Mouse (Mus musculus) limb, embryonic 14.5 days (tissue): ENCODE measurements around the gene Gm6377. TPM values are rescaled to one million over a fixed set of nuclear protein-coding genes. Genes with fewer than 3 reads are reported as not detected.

Experiments
- ATAC-seq: fragments of 200-750 bp; cut with Nextera tagmentation; 2 replicates; pipeline ENCODE4 v1.8.0; 2017; ENCODE audit warnings: low read depth, moderate number of reproducible peaks, moderate TSS enrichment; ENCODE audit not compliant: low FRiP score
- DNase-seq: peaks from one replicate; pipeline ENCODE4 v3.0.0-alpha.2; 2015; ENCODE audit warnings: low spot score
- H3K27ac ChIP-seq: fragments of 300-500 bp; sonication (generic); replicated peaks from 2 replicates; pipeline ENCODE4 v1.5.1; 2014; ENCODE audit warnings: low read depth, mild to moderate bottlenecking, low read length, moderate library complexity, mixed read lengths
- H3K27me3 ChIP-seq: fragments of 300-500 bp; sonication (generic); 2 replicates; pipeline ENCODE4 v1.6.1; 2014; ENCODE audit warnings: low read length, mixed read lengths; ENCODE audit not compliant: control insufficient read depth, insufficient read depth
- H3K36me3 ChIP-seq: fragments of 300-500 bp; sonication (generic); 2 replicates; pipeline ENCODE4 v1.6.1; 2014; ENCODE audit warnings: mild to moderate bottlenecking, low read length, moderate library complexity, mixed read lengths; ENCODE audit not compliant: control insufficient read depth, insufficient read depth
- H3K4me1 ChIP-seq: fragments of 300-500 bp; sonication (generic); 2 replicates; pipeline ENCODE4 v1.6.1; 2014; ENCODE audit warnings: antibody characterized with exemption, low read length, mixed read lengths; ENCODE audit not compliant: control insufficient read depth, insufficient read depth
- H3K4me2 ChIP-seq: fragments of 300-500 bp; sonication (generic); replicated peaks from 2 replicates; pipeline ENCODE4 v1.6.1; 2014; ENCODE audit warnings: low read depth, mild to moderate bottlenecking, low read length, moderate library complexity; ENCODE audit not compliant: severe bottlenecking
- H3K4me3 ChIP-seq: fragments of 300-500 bp; sonication (generic); replicated peaks from 2 replicates; pipeline ENCODE4 v1.5.1; 2014; ENCODE audit warnings: low read length
- H3K9ac ChIP-seq: fragments of 300-500 bp; sonication (generic); 2 replicates; pipeline ENCODE4 v1.6.1; 2014; ENCODE audit warnings: mild to moderate bottlenecking, low read depth, low read length, moderate library complexity; ENCODE audit not compliant: severe bottlenecking
- H3K9me3 ChIP-seq: fragments of 300-500 bp; sonication (generic); 2 replicates; pipeline ENCODE4 v1.6.1; 2016; ENCODE audit warnings: low read length; ENCODE audit not compliant: control insufficient read depth
- POLR2A ChIP-seq: fragments of 200-500 bp; IDR thresholded peaks from 2 replicates; pipeline ENCODE4 v1.8.0; 2012; ENCODE audit warnings: inconsistent platforms, mild to moderate bottlenecking, moderate library complexity, borderline replicate concordance; ENCODE audit not compliant: insufficient read depth, insufficient read length; ENCODE audit errors: extremely low read depth
- WGBS: fragments of 180-500 bp; shearing (Covaris S2); extraction: QIAGEN DNeasy Blood & Tissue Kit; methylation state at CpG from one replicate; pipeline ENCODE4 v1.1.7; 2014; 5-methylcytosine and 5-hydroxymethylcytosine counted together
- polyA plus RNA-seq, 2 experiments: library from polyadenylated mRNA; depleted of rRNA in 1 of 2; stranded (reverse) in 1 of 2; unstranded in 1 of 2; fragments of >200 nt; fragmentation: Nextera tagmentation in 1 of 2; extraction: Ambion mirVana in 1 of 2; gene quantifications; 2 replicates each; pipeline versions ENCODE4 v1.2.1 to v1.2.3; 2012 to 2014

Gm6377 gene
- polyA plus RNA-seq (2012; rRNA removed) (0.04 and 0.10 TPM in 2 replicates), polyA plus RNA-seq (2014; fragmentation: Nextera tagmentation; extraction: Ambion mirVana) (0.11 and 0.15 TPM in 2 replicates)

DNA sequence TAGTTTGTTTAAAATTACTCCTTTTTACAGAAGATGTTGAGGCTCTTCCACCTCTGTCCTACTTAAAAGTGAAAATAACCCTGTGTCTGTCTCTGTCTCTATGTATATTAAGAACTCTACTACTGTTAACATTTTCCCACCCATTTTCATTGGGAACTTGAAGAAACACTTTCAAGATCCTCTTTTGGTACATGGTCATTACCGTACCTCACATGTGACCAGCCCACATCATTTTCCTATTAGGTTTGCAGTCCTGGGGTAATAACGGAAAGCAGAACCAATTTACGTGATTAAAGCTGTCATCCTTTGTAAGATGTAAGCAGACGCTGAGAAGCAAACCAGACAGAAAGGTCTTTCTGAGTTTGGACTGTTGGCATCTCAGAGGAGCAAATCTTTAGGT, at the start of gene Gm6377:
Gene Gm6377 (plus strand): TSS at position 289 of the 400 bp plus-strand sequence.
- DNase-seq = no peak
- Histone ChIP-seq H3K27me3 (no peaks in the 10 kb centered on the region), H3K4me3 (no peak within 1 kb of the TSS), H3K9ac (no peak within 1 kb of the TSS), H3K36me3 (no peaks in the 10 kb centered on the region), H3K4me2 (no peak within 1 kb of the TSS), H3K4me1 (no peaks in the 10 kb centered on the region), H3K9me3 (no peaks in the 10 kb centered on the region), H3K27ac (no peak within 1 kb of the TSS)
- no peak for ATAC-seq
- WGBS = 53% methylated on average over 4 of the region's 4 CpGs
- TF ChIP-seq POLR2A = no peak

DNA sequence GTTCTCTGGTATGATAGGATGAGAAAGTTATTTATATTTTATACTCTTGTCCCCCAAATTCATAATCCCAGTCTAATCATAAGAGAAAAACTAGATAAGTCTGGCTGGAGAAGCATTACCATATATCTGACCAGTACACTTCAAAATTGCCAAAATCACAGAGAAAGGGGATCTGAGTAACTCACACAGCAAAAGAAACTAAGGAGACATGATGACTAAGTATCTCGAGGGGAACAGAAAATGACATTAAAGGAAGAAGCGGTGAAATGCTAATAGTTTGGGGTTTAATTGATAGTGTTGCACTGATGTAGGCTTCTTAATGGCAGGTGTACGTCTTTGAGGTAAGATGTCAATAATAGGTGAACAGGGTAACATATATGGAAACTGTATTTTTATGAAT, 49.4 kb upstream of the Gm6377 start:
- ATAC-seq = no peak
- no peak overlapping the region for H3K27ac ChIP-seq
- no peak for TF ChIP-seq POLR2A
- no peaks in the 10 kb centered on the region for H3K4me1 ChIP-seq
- no peak overlapping the region for H3K4me3 ChIP-seq
- no peak for DNase-seq
- no peaks in the 10 kb centered on the region for H3K36me3 ChIP-seq
- no peak overlapping the region for H3K4me2 ChIP-seq
- no peak overlapping the region for H3K9ac ChIP-seq
- H3K27me3 ChIP-seq = no peaks in the 10 kb centered on the region
- 90% methylated on average over 3 of the region's 3 CpGs for WGBS
- no peaks in the 10 kb centered on the region for H3K9me3 ChIP-seq

GRCm38 (mm10) chrX:109151228-109151627, 45.3 kb upstream of the Gm6377 start:
- no peak overlapping the region for H3K4me3 ChIP-seq
- 79% methylated on average over 2 of the region's 2 CpGs for WGBS
- no peak overlapping the region for H3K4me2 ChIP-seq
- no peaks in the 10 kb centered on the region for H3K4me1 ChIP-seq
- no peak for TF ChIP-seq POLR2A
- H3K27me3 ChIP-seq = no peaks in the 10 kb centered on the region
- H3K27ac ChIP-seq = no peak overlapping the region
- ATAC-seq (no peak), DNase-seq (no peak)
- no peaks in the 10 kb centered on the region for H3K36me3 ChIP-seq
- H3K9ac ChIP-seq = no peak overlapping the region
- H3K9me3 ChIP-seq = no peaks in the 10 kb centered on the region

DNA sequence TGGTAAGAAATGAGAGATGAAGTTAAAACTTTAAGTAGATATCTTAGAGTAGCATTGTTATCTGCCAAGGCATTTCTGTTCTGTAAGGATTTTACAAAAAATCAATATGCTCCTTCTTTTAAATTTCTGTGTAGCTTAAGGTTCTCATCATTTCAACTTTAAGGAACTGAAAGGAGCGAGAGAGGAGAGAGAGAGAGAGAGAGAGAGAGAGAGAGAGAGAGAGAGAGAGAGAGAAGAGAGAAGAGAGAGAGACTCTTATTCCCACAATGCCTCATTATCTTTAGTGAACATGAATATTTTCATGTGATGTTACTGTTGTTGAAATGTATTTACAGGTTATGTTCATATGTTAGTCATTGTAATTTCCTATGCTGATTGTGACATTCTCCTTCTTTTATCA, 36.2 kb upstream of the Gm6377 start:
- TF ChIP-seq POLR2A = no peak
- Histone ChIP-seq H3K4me2 (no peak overlapping the region), H3K4me3 (no peak overlapping the region), H3K9me3 (no peaks in the 10 kb centered on the region), H3K4me1 (no peaks in the 10 kb centered on the region), H3K27ac (no peak overlapping the region), H3K27me3 (no peaks in the 10 kb centered on the region), H3K9ac (no peak overlapping the region), H3K36me3 (no peaks in the 10 kb centered on the region)
- 94% methylated on average over 1 of the region's 1 CpGs for WGBS
- ATAC-seq (no peak), DNase-seq (no peak)

GRCm38 (mm10) chrX:109160901-109161300, 35.7 kb upstream of the Gm6377 start:
- no peaks in the 10 kb centered on the region for H3K36me3 ChIP-seq
- 80% methylated on average over 4 of the region's 4 CpGs for WGBS
- no peak overlapping the region for H3K4me3 ChIP-seq
- no peak overlapping the region for H3K9ac ChIP-seq
- H3K4me1 ChIP-seq = no peaks in the 10 kb centered on the region
- H3K4me2 ChIP-seq = no peak overlapping the region
- ATAC-seq (no peak), DNase-seq (no peak)
- H3K27me3 ChIP-seq = no peaks in the 10 kb centered on the region
- TF ChIP-seq POLR2A = no peak
- no peak overlapping the region for H3K27ac ChIP-seq
- H3K9me3 ChIP-seq = no peaks in the 10 kb centered on the region

GRCm38 (mm10) chrX:109175038-109175437, 21.5 kb upstream of the Gm6377 start:
- H3K27me3 ChIP-seq = no peaks in the 10 kb centered on the region
- DNase-seq (no peak), ATAC-seq (no peak)
- no peaks in the 10 kb centered on the region for H3K4me1 ChIP-seq
- WGBS = 69% methylated on average over 2 of the region's 2 CpGs
- TF ChIP-seq POLR2A = no peak
- H3K4me2 ChIP-seq = no peak overlapping the region
- H3K4me3 ChIP-seq = no peak overlapping the region
- no peaks in the 10 kb centered on the region for H3K9me3 ChIP-seq
- no peak overlapping the region for H3K27ac ChIP-seq
- H3K36me3 ChIP-seq = no peaks in the 10 kb centered on the region
- H3K9ac ChIP-seq = no peak overlapping the region
